In genomic region chr7:19910421-19911291, GRCm38 (mm10) we compare ENCODE assay signal across 9 mouse cellular contexts. TPM values are rescaled to one million over a fixed set of nuclear protein-coding genes. Genes with fewer than 3 reads are reported as not detected.
A peak's percentile ranks its signal among the peaks of the same experiment; 100 is the strongest.
DNase-seq lines count a peak whose midpoint lies in the region; ATAC-seq and TF ChIP-seq lines count a peak whose summit lies in the region.
"Had no signal": no experiment of that assay in that cellular context is flagged by ENCODE, and none has a peak within 500 bp of the region (broad histone marks: within the 10 kb centered on the region; RNA-seq: fewer than 3 reads in every experiment).

No protein-coding gene starts in this region.

- no peak for TF ChIP-seq POLR2A in MEL (IDR thresholded peaks at IDR 0.05; ENCODE audit: control insufficient read depth in 1 of 2, insufficient read depth in 1 of 2, low read depth in 1 of 2, low read length in 2 of 2, poor library complexity in 1 of 2)
- TF ChIP-seq POLR2A in cerebellum, adult 2 months (IDR thresholded peaks at IDR 0.05; ENCODE audit: borderline replicate concordance, insufficient read depth, low read length): no peak

- no peak overlapping the region for H3K4me3 ChIP-seq in MEL (ENCODE audit: control insufficient read depth in 1 of 2, insufficient read depth in 1 of 2, low read depth in 2 of 2, low read length in 2 of 2)
- H3K4me3 ChIP-seq in cerebellum, adult 2 months (replicated peaks; ENCODE audit: insufficient read depth, low read depth, low read length): no peak overlapping the region
- H3K4me3 ChIP-seq in forebrain, postnatal 0 days (ENCODE audit: low read depth, low read length): no peak overlapping the region
- H3K4me3 ChIP-seq in hindbrain, embryonic 11.5 days (ENCODE audit: low read depth, low read length): no peak overlapping the region

- peak; percentile 80 to 97 (median 83) for TF ChIP-seq CTCF in MEL (IDR thresholded peaks at IDR 0.05 in 2 of 3, conservative IDR thresholded peaks at IDR 0.05 in 1 of 3; ENCODE audit: control insufficient read depth in 1 of 3, insufficient read depth in 1 of 3, low read depth in 2 of 3, low read length in 3 of 3, poor library complexity in 1 of 3, severe bottlenecking in 1 of 3)
- peak; percentile 87 for TF ChIP-seq CTCF in cerebellum, adult 2 months (IDR thresholded peaks at IDR 0.05; ENCODE audit: borderline replicate concordance, insufficient read depth, low read depth, low read length)
- peak; percentile 92 for TF ChIP-seq CTCF in forebrain, postnatal 0 days (IDR thresholded peaks at IDR 0.05; ENCODE audit: low read depth)

- peak; percentile 55 for ATAC-seq in forebrain, postnatal 0 days
- ATAC-seq in hindbrain, embryonic 11.5 days (ENCODE audit: low FRiP score): peak; percentile 73

- H3K27me3 ChIP-seq in MEL (ENCODE audit: control insufficient read depth in 1 of 2, insufficient read depth in 2 of 2, low read length in 2 of 2): no peaks in the 10 kb centered on the region; a peak in 1 of 4 replicates
- H3K27me3 ChIP-seq in cerebellum, adult 2 months (ENCODE audit: control insufficient read depth, insufficient read depth, low read length): no peaks in the 10 kb centered on the region
- no peaks in the 10 kb centered on the region for H3K27me3 ChIP-seq in forebrain, postnatal 0 days (ENCODE audit: insufficient read depth, low read length)
- H3K27me3 ChIP-seq in hindbrain, embryonic 11.5 days (ENCODE audit: control insufficient read depth, insufficient read depth, low read length): no peaks in the 10 kb centered on the region

- 45% methylated on average over 21 of the region's 21 CpGs for WGBS in cerebellum, adult 2 months
- WGBS in forebrain, postnatal 0 days: 50% methylated on average over 21 of the region's 21 CpGs
- 50% methylated on average over 21 of the region's 21 CpGs for WGBS in hindbrain, embryonic 11.5 days

- peak; percentile 64 for DNase-seq in MEL (ENCODE audit: low read depth, low spot score)
- DNase-seq in cerebellum, adult 2 months: peak; percentile 66 to 85
- DNase-seq in forebrain, postnatal 0 days: peak; percentile 81
- peak; percentile 86 for DNase-seq in hindbrain, embryonic 11.5 days (ENCODE audit: low spot score)
- DNase-seq in layer of hippocampus, postnatal 10 days (ENCODE audit: low spot score in 2 of 2): peak; percentile 81 to 86
- DNase-seq in lung, postnatal 14 days: peak; percentile 90
- DNase-seq in retina, adult 2 months (ENCODE audit: low read depth, low spot score): peak; percentile 42
- peak; percentile 92 for DNase-seq in thymus, postnatal 4 days

- no peaks in the 10 kb centered on the region for H3K4me1 ChIP-seq in MEL (ENCODE audit: control insufficient read depth in 1 of 2, insufficient read depth in 2 of 2, low read length in 2 of 2)
- H3K4me1 ChIP-seq in cerebellum, adult 2 months (ENCODE audit: control insufficient read depth, insufficient read depth, low read length): no peaks in the 10 kb centered on the region
- no peaks in the 10 kb centered on the region for H3K4me1 ChIP-seq in forebrain, postnatal 0 days (ENCODE audit: insufficient read depth)
- no peaks in the 10 kb centered on the region for H3K4me1 ChIP-seq in hindbrain, embryonic 11.5 days (replicated peaks; ENCODE audit: control insufficient read depth, insufficient read depth, low read length)

- H3K36me3 ChIP-seq in MEL (ENCODE audit: control insufficient read depth in 1 of 2, insufficient read depth in 2 of 2, low read length in 2 of 2): no peaks in the 10 kb centered on the region
- peaks cover 8% of the 10 kb centered on the region for H3K36me3 ChIP-seq in forebrain, postnatal 0 days (ENCODE audit: insufficient read depth)
- H3K36me3 ChIP-seq in hindbrain, embryonic 11.5 days (ENCODE audit: control insufficient read depth, insufficient read depth, low read length): no peaks in the 10 kb centered on the region

- peak; percentile 60 for TF ChIP-seq RAD21 in MEL (IDR thresholded peaks at IDR 0.05; ENCODE audit: low read depth, low read length)

- H3K27ac ChIP-seq in MEL (ENCODE audit: control insufficient read depth, low read depth, low read length): no peak overlapping the region
- H3K27ac ChIP-seq in cerebellum, adult 2 months (ENCODE audit: insufficient read depth, low read length): no peak overlapping the region
- H3K27ac ChIP-seq in forebrain, postnatal 0 days (ENCODE audit: low read depth, low read length): no peak overlapping the region
- no peak overlapping the region for H3K27ac ChIP-seq in hindbrain, embryonic 11.5 days (ENCODE audit: low read depth, low read length)

- H3K79me2 ChIP-seq in MEL (ENCODE audit: control insufficient read depth, insufficient read depth, low read length, poor library complexity): no peaks in the 10 kb centered on the region

- H3K9me3 ChIP-seq in MEL (replicated peaks; ENCODE audit: insufficient read depth, low read length): no peaks in the 10 kb centered on the region
- no peaks in the 10 kb centered on the region for H3K9me3 ChIP-seq in forebrain, postnatal 0 days (ENCODE audit: low read length)
- H3K9me3 ChIP-seq in hindbrain, embryonic 11.5 days (ENCODE audit: control insufficient read depth, low read length): no peaks in the 10 kb centered on the region

- TF ChIP-seq EP300 in MEL (IDR thresholded peaks at IDR 0.05; ENCODE audit: low read depth in 1 of 2, low read length in 2 of 2): no peak

- H3K9ac ChIP-seq in MEL (ENCODE audit: control insufficient read depth, low read depth, low read length, poor library complexity, severe bottlenecking): no peak overlapping the region
- H3K9ac ChIP-seq in forebrain, postnatal 0 days: no peak overlapping the region
- no peak overlapping the region for H3K9ac ChIP-seq in hindbrain, embryonic 11.5 days (ENCODE audit: low read depth, low read length)

- no peak overlapping the region for H3K4me2 ChIP-seq in forebrain, postnatal 0 days (ENCODE audit: low read depth)
- no peak overlapping the region for H3K4me2 ChIP-seq in hindbrain, embryonic 11.5 days (replicated peaks; ENCODE audit: low read depth, low read length)

TF ChIP-seq in MEL, 35 proteins besides CTCF, POLR2A, EP300 and RAD21:
- TF ChIP-seq MYC (IDR thresholded peaks at IDR 0.05; ENCODE audit: low read depth, low read length) (no peak), MAX (IDR thresholded peaks at IDR 0.05; ENCODE audit: low read length) (no peak), SMC3 (IDR thresholded peaks at IDR 0.05; ENCODE audit: low read depth, low read length) (peak; percentile 93), ZC3H11A (IDR thresholded peaks at IDR 0.05; ENCODE audit: low read depth, low read length) (peak; percentile 52)

RNA-seq across cellular contexts. Expression of gene Pvr, which starts 10.3 kb away (rescaled TPM):
- not detected in 2 replicates for total RNA-seq in MEL (2012; rRNA removed)
- polyA plus RNA-seq in MEL (2012; ENCODE audit: insufficient read depth in 1 of 2, insufficient read length in 2 of 2, low read depth in 1 of 2, low replicate concordance in 2 of 2, missing spikeins in 1 of 2): not detected
- polyA plus RNA-seq in cerebellum, adult 2 months (2012; rRNA removed): 7.4 and 7.5 TPM in 2 replicates
- total RNA-seq in forebrain, postnatal 0 days (2014; rRNA removed): 12.0 and 12.8 TPM in 2 replicates
- polyA plus RNA-seq in forebrain, postnatal 0 days (2015; fragmentation: Nextera tagmentation; extraction: Ambion mirVana): 4.2 and 6.1 TPM in 2 replicates
- 2.8 and 3.1 TPM in 2 replicates for polyA plus RNA-seq in hindbrain, embryonic 11.5 days (2014; fragmentation: Nextera tagmentation; extraction: Ambion mirVana)
- total RNA-seq in layer of hippocampus, postnatal 10 days (2021): 10 to 100 TPM; 11.9 TPM

RNA-seq across cellular contexts. Expression of gene Ceacam19, which starts 22.9 kb away (rescaled TPM):
- 0.04 TPM in 1 of 2 replicates, not detected in the other for total RNA-seq in MEL (2012; rRNA removed)
- under 1 TPM in 1 of 2 experiments, not detected in 1; 0.03 TPM for polyA plus RNA-seq in MEL (2012; ENCODE audit: insufficient read depth in 1 of 2, insufficient read length in 2 of 2, low read depth in 1 of 2, low replicate concordance in 2 of 2, missing spikeins in 1 of 2)
- not detected in 2 replicates for polyA plus RNA-seq in cerebellum, adult 2 months (2012; rRNA removed)
- not detected in 2 replicates for total RNA-seq in forebrain, postnatal 0 days (2014; rRNA removed)
- polyA plus RNA-seq in forebrain, postnatal 0 days (2015; fragmentation: Nextera tagmentation; extraction: Ambion mirVana): not detected in 2 replicates
- polyA plus RNA-seq in hindbrain, embryonic 11.5 days (2014; fragmentation: Nextera tagmentation; extraction: Ambion mirVana): not detected in 2 replicates
- not detected for total RNA-seq in layer of hippocampus, postnatal 10 days (2021)
- total RNA-seq: layer of hippocampus, adult 18-20 months had no signal

RNA-seq across cellular contexts. Expression of gene Igsf23, which starts 39.9 kb away (rescaled TPM):
- total RNA-seq in MEL (2012; rRNA removed): 0.08 TPM in 1 of 2 replicates, not detected in the other
- under 1 TPM in 1 of 2 experiments, not detected in 1; 0.35 TPM for polyA plus RNA-seq in MEL (2012; ENCODE audit: insufficient read depth in 1 of 2, insufficient read length in 2 of 2, low read depth in 1 of 2, low replicate concordance in 2 of 2, missing spikeins in 1 of 2)
- polyA plus RNA-seq in cerebellum, adult 2 months (2012; rRNA removed): not detected in 2 replicates
- not detected in 2 replicates for total RNA-seq in forebrain, postnatal 0 days (2014; rRNA removed)
- polyA plus RNA-seq in forebrain, postnatal 0 days (2015; fragmentation: Nextera tagmentation; extraction: Ambion mirVana): not detected in 2 replicates
- polyA plus RNA-seq in hindbrain, embryonic 11.5 days (2014; fragmentation: Nextera tagmentation; extraction: Ambion mirVana): 0.15 TPM in 1 of 2 replicates, not detected in the other
- total RNA-seq in layer of hippocampus, postnatal 10 days (2021): not detected
- total RNA-seq: layer of hippocampus, adult 18-20 months had no signal

RNA-seq across cellular contexts. Expression of gene Ceacam16, which starts 49.6 kb away (rescaled TPM):
- 0.12 TPM in 1 of 2 replicates, not detected in the other for total RNA-seq in MEL (2012; rRNA removed)
- polyA plus RNA-seq in MEL (2012; ENCODE audit: insufficient read depth in 1 of 2, insufficient read length in 2 of 2, low read depth in 1 of 2, low replicate concordance in 2 of 2, missing spikeins in 1 of 2): under 1 TPM in 1 of 2 experiments, not detected in 1; 0.18 TPM
- polyA plus RNA-seq in cerebellum, adult 2 months (2012; rRNA removed): 0.21 and 0.74 TPM in 2 replicates
- not detected in 2 replicates for total RNA-seq in forebrain, postnatal 0 days (2014; rRNA removed)
- polyA plus RNA-seq in forebrain, postnatal 0 days (2015; fragmentation: Nextera tagmentation; extraction: Ambion mirVana): 0.53 and 0.84 TPM in 2 replicates
- not detected in 2 replicates for polyA plus RNA-seq in hindbrain, embryonic 11.5 days (2014; fragmentation: Nextera tagmentation; extraction: Ambion mirVana)
- total RNA-seq in layer of hippocampus, postnatal 10 days (2021): not detected
- total RNA-seq: layer of hippocampus, adult 18-20 months had no signal

RNA-seq across cellular contexts. Expression of gene Ceacam20, which starts 54.6 kb away (rescaled TPM):
- not detected in 2 replicates for total RNA-seq in MEL (2012; rRNA removed)
- polyA plus RNA-seq in MEL (2012; ENCODE audit: insufficient read depth in 1 of 2, insufficient read length in 2 of 2, low read depth in 1 of 2, low replicate concordance in 2 of 2, missing spikeins in 1 of 2): not detected
- polyA plus RNA-seq in cerebellum, adult 2 months (2012; rRNA removed): not detected in 2 replicates
- total RNA-seq in forebrain, postnatal 0 days (2014; rRNA removed): not detected in 2 replicates
- polyA plus RNA-seq in forebrain, postnatal 0 days (2015; fragmentation: Nextera tagmentation; extraction: Ambion mirVana): not detected in 2 replicates
- polyA plus RNA-seq in hindbrain, embryonic 11.5 days (2014; fragmentation: Nextera tagmentation; extraction: Ambion mirVana): not detected in 2 replicates
- total RNA-seq in layer of hippocampus, postnatal 10 days (2021): not detected
- total RNA-seq: layer of hippocampus, adult 18-20 months had no signal

Comparison
In these comparisons a context has a peak if more than half of its experiments do, and no peak if none do; other contexts are left out.
1. DNase-seq: peak in every context shown above with its lines; median percentile 92 in thymus, postnatal 4 days; 90 in lung, postnatal 14 days; 86 in hindbrain, embryonic 11.5 days; 84 in layer of hippocampus, postnatal 10 days; 81 in forebrain, postnatal 0 days; 76 in cerebellum, adult 2 months; 64 in MEL; 42 in retina, adult 2 months.